Mouse (Mus musculus): ENCODE data around the gene Bcl2l14. TPM values are rescaled to one million over a fixed set of nuclear protein-coding genes. Genes with fewer than 3 reads are reported as not detected.
A peak's percentile ranks its signal among the peaks of the same experiment; 100 is the strongest.

Bcl2l14 gene
- 0.15 and 0.23 TPM in 2 replicates for total RNA-seq (2021)
- long read RNA-seq, experiment 1: 0 reads
- long read RNA-seq, experiment 2: 0 reads

GRCm38 (mm10) chr6:134396018-134396417 is at the start of gene Bcl2l14:
TSS of gene Bcl2l14 (plus strand) at chr6:134396318.
- no peak for DNase-seq

- DNase-seq: no peak
Measured at GRCm38 (mm10) chr6:134348526-134349067, 47.5 kb upstream of the Bcl2l14 start.

DNA sequence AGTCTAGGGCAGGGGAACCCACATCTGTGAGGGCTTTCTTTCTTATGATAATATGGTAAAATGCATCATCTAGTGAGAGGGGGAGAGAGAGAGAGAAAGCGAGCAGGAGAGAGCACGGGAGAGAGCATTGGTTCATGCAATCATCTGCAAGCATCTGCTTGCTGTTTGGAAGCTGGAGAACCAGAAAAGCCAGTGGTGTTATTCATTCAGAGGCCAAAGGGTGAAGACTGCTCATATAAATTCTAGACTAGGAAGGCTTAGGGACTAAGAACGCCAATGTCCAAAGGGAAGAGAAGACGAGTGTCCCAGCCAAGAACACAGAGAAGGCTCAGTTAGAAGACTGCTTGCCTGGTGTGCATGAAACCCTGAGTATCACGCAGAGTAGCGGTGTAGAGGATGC is 43.2 kb upstream of the Bcl2l14 start:
- no peak for DNase-seq

DNA sequence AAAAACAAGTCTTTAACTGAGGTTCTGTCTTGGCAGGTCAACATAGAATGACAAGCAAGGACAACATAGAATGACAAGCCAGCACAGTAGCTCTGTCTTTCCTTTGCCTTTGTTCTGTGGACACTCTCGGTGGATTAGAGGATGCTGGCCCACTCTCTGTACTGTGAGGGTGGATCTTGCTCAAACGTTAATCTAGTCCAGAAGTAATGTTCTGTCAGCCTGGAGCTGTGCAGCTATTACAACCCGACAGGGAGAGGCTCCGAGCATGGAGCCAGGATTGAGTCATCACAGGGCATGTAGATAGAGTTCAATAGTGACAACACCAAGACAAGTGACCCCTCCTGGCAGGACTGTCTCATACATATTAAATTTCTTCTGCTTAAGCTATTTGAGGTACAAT is 42.4 kb upstream of the Bcl2l14 start:
- peak; percentile 40 for DNase-seq

DNA sequence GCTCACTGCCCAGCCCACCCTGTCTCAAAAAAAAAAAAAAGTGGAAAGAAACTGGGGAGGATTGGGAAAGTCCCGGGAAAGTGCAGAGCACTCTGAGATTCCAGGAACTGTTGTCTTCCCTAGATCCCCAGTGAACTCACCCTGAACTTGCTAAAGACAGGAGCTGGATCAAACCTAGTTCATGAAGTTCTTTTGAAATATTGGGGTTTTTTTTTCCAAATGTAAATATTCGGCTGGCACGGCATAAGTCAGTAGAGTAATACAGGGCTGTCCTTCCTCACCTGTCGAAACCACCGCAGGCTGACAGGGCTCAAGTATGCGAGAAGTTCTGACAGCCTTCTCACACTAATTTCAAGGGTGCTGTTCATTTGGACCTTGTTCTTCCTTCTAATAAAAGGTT is 38.5 kb upstream of the Bcl2l14 start:
- no peak for DNase-seq

GRCm38 (mm10) chr6:134360079-134360478 is 36.0 kb upstream of the Bcl2l14 start:
- DNase-seq: no peak

- DNase-seq: no peak
Measured at GRCm38 (mm10) chr6:134364644-134365043, 31.5 kb upstream of the Bcl2l14 start.

- peak; percentile 53 for DNase-seq
Measured at GRCm38 (mm10) chr6:134365952-134366351, 30.2 kb upstream of the Bcl2l14 start.

DNA sequence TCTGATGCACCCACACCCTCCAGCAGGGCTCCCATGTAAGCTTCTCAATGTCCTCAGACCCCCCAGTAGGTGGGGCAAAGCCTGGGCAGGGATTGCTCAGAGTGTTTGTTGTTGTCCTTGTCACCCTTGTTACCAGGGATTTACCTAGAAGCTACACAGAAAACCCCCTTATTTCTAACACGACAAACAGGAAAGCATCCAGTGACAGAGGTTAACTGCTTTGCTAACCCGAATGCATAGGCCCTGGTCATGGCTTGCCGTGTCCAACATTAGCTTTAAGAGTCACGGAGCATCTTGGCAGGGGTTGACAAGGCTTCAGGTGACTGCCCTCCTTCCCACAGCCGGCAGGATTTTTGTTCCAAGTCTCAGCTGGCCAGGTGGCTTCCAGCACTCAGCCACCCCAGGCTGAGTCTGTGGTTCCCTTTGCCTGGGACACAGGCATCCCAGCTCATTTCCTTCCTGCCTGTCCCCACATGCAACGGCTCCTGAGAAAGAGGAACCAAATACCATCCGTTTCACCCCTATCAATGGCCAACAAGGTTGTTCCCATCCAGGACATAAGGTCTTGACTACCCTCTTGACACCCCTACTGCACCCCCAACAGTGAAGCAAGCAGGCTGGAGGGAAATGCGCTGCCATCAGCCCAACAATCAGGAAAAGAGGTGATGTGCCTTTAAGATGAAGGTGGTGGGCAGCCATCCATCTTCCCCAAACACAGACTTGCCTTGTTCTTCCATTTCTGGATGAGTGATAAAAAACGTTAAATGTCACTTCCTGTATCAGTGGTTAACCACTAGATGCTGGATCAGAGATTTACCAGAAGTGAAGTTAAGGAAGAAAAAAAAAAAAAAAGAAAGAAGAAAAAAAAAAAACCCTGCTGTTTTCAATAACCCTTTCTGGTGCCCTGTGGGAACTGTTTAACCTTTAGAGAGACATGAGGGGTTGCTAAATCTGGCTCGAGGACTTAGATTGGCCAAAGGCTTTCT is 29.5 kb upstream of the Bcl2l14 start:
- no peak for DNase-seq

GRCm38 (mm10) chr6:134367366-134368281 is 28.5 kb upstream of the Bcl2l14 start:
- DNase-seq: no peak

- no peak for DNase-seq
Measured at GRCm38 (mm10) chr6:134372946-134373345, 23.2 kb upstream of the Bcl2l14 start.

DNA sequence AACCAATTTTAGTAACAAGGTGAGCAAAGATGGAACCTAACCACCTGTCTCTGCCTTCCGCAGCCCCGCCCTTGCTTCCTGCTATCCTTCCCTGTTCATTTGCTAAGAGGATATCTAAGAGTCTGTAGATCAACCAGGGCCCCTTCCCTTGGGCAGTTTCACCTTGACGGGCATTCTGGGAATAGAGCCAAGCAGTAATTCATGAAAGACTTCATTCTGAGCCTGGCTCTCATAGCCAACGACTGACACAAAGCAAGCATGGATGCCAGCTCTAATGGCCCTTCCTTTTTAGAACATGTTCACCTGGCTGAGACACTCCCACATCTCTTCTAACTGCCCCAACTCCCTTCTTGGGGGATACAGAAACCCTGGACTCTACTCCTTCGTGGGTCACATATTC is 18.9 kb upstream of the Bcl2l14 start:
- peak; percentile 44 for DNase-seq

DNA sequence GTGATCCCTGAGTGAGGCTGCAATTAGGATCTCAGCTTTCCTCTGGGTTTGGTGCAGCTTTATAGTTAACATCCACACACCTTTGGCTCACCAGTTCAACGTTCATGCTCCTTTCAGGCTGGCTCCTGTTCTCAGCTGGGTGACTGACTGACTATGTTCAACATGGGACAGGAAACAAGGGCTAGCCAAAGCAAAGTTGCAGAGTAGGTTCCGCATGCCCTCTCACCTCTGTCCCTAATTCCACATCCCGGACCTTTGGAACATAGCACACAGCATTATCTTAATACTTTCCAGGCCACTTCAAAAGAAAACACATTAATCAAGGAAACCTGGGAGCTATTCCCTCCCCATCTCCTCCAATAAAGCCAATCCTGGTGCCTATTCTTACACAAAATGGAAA is 18.3 kb upstream of the Bcl2l14 start:
- DNase-seq: no peak

GRCm38 (mm10) chr6:134381462-134381861 is 14.7 kb upstream of the Bcl2l14 start:
- peak; percentile 23 for DNase-seq

GRCm38 (mm10) chr6:134385931-134386330 is 10.2 kb upstream of the Bcl2l14 start:
- no peak for DNase-seq

- DNase-seq: peak; percentile 43
Measured at GRCm38 (mm10) chr6:134387396-134387795, 8.7 kb upstream of the Bcl2l14 start.

DNA sequence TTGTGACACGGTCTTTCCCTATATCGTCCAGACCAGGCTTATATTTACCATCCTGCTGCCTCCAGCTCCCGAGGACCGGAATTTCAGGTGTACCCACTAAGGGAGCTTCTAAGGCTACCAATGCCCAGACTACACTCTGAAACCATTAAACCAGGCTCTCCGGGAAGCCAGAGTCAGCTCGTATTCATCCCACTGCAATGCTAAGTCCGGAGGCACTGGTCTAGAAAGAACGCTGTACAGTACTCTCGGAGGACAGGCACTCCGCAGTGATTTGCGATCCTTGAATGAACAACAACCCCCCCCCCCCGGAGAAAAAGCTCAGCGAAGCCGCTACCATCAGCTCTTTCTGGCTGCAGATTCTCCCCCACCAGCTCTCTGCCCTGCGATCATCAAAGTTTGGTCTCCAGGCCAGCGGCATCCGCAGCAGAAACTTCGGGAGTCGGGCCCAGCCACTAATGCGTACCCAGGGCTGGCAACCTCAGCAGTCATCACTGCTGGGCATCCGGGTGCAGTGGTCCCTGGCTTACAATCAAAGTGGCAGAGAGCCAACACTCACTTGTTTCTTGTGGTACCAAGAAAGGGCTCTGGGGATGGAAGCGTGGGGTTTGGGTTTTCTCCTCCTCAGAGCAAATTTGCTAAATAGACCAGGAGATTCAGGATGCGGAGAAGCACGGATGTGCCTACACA is 7.6 kb upstream of the Bcl2l14 start:
- DNase-seq: no peak

GRCm38 (mm10) chr6:134389248-134389891 is 6.7 kb upstream of the Bcl2l14 start:
- DNase-seq: peak; percentile 84

DNA sequence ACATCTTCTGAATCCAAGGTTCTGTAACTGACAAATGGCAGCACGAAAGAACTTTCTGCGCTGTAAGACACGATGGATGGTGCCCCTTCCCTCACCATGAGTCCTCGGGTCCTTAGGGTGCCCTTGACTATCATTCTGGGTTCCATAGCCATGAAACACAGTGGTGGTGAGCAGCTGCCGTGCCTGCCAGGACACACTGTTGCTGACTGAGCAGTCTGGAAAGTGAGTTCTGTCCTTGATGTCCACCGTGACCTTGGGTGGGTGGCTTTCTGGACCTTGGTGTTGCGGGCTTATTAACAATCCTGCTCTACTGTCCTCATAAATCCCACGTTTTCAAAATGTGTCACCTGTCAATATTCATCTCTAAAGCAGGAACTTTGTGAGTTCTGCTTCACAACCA is 6.2 kb upstream of the Bcl2l14 start:
- DNase-seq: no peak

GRCm38 (mm10) chr6:134390837-134391236 is 5.3 kb upstream of the Bcl2l14 start:
- DNase-seq: no peak

All from adrenal gland, postnatal 14 days (tissue).